Mouse (Mus musculus) midbrain, postnatal 0 days (tissue): ENCODE measurements around the gene Hipk2. TPM values are rescaled to one million over a fixed set of nuclear protein-coding genes. Genes with fewer than 3 reads are reported as not detected.
A peak's percentile ranks its signal among the peaks of the same experiment; 100 is the strongest.

ENCODE experiments used
- ATAC-seq: fragments of 200-750 bp; cut with Nextera tagmentation; 2 replicates; pipeline ENCODE4 v1.8.0; 2017; ENCODE audit warnings: moderate number of reproducible peaks, mild to moderate bottlenecking, moderate TSS enrichment, moderate library complexity; ENCODE audit not compliant: low FRiP score
- DNase-seq: peaks from one replicate; pipeline ENCODE4 v3.0.0-alpha.2; 2015; ENCODE audit warnings: low spot score
- H3K27ac ChIP-seq: fragments of 300-500 bp; sonication (generic); 2 replicates; pipeline ENCODE4 v1.5.1; 2014; ENCODE audit warnings: low read depth, mild to moderate bottlenecking, low read length, mixed read lengths
- H3K27me3 ChIP-seq: fragments of 300-500 bp; sonication (generic); 2 replicates; pipeline ENCODE4 v1.6.1; 2014; ENCODE audit warnings: low read length, control low read depth, mixed read lengths; ENCODE audit not compliant: insufficient read depth
- H3K36me3 ChIP-seq: fragments of 300-500 bp; sonication (generic); 2 replicates; pipeline ENCODE4 v1.6.1; 2014; ENCODE audit warnings: low read length, control low read depth, mixed read lengths; ENCODE audit not compliant: insufficient read depth
- H3K4me1 ChIP-seq: fragments of 300-500 bp; sonication (generic); 2 replicates; pipeline ENCODE4 v1.6.1; 2014; ENCODE audit warnings: mild to moderate bottlenecking, control low read depth, antibody characterized with exemption, low read length, mixed read lengths; ENCODE audit not compliant: insufficient read depth
- H3K4me2 ChIP-seq: fragments of 300-500 bp; sonication (generic); 2 replicates; pipeline ENCODE4 v1.6.1; 2014; ENCODE audit warnings: low read depth, mild to moderate bottlenecking, low read length, mixed read lengths; ENCODE audit not compliant: poor library complexity, severe bottlenecking
- H3K4me3 ChIP-seq: fragments of 300-500 bp; sonication (generic); 2 replicates; pipeline ENCODE4 v1.5.1; 2014; ENCODE audit warnings: low read depth, mild to moderate bottlenecking, low read length, moderate library complexity
- H3K9ac ChIP-seq: fragments of 300-500 bp; sonication (generic); replicated peaks from 2 replicates; pipeline ENCODE4 v1.6.1; 2014; ENCODE audit warnings: mild to moderate bottlenecking, low read length, moderate library complexity, mixed read lengths; ENCODE audit not compliant: poor library complexity, severe bottlenecking
- H3K9me3 ChIP-seq: fragments of 300-500 bp; sonication (generic); 2 replicates; pipeline ENCODE4 v1.6.1; 2016; ENCODE audit warnings: low read length, control low read depth
- CTCF ChIP-seq: IDR thresholded peaks from 2 replicates; pipeline ENCODE4 v1.5.1; 2016; ENCODE audit warnings: antibody characterized with exemption, mild to moderate bottlenecking
- WGBS: fragments of 180-500 bp; shearing (Covaris S2); extraction: QIAGEN DNeasy Blood & Tissue Kit; methylation state at CpG from one replicate; pipeline ENCODE4 v1.1.7; 2014; 5-methylcytosine and 5-hydroxymethylcytosine counted together
- polyA plus RNA-seq: library from polyadenylated mRNA; unstranded; fragments of >200 nt; fragmentation: Nextera tagmentation; extraction: Ambion mirVana; gene quantifications from 2 replicates; pipeline ENCODE4 v1.2.1, GENCODE M21; 2015
- total RNA-seq: library from RNA; depleted of rRNA; stranded (reverse); fragments of >200 nt; gene quantifications from 2 replicates; pipeline ENCODE4 v1.2.3, GENCODE M21; 2014

Hipk2 gene
- total and polyA plus RNA-seq, 2 experiments from 2014 or later: 24.3 to 71.0 TPM

- ATAC-seq (peak; percentile 79), DNase-seq (peak; percentile 64)
- no peaks in the 10 kb centered on the region for H3K36me3 ChIP-seq
These were observed 501 bp downstream of the Hipk2 start, which contains the start of gene Tbxas1 for GRCm38 (mm10) chr6:38875258-38876070. TSS of gene Tbxas1 (plus strand) at chr6:38875404.

DNA sequence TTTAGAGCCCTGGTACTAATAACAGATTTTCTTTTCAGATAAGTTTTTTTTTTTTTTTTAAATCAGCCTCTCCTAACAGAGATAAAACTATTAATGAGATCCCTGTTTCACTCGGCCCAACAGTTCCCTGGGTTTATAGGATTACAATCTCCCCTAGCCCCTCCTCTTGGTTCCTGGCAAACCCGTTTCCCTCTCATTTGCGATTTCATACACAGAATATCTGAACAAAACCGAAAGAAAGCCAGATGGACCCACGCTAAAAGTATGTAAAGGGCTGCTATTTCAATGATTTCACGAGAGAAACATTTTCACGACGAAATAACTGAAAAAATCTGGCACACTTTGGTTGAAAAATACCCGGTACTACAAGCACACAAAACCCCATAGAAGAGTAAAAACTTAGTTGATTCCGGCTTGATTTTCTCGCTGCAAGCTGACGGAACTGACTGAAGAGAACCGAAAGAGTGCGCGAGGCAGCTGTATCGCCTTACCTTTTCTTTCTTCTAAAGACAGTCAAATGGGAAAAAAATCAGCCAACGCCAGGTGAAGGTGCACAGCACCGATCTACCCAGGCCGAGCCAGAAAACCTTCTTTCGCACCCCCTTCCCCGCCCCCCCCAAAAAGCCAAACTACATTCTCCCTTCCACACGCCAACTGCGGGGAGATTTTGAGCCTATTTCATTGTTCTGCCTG lies 1.3 kb downstream of the Hipk2 start:
- peak; percentile 49 for DNase-seq
- no peak for ATAC-seq
- 2% methylated on average over 23 of the region's 23 CpGs for WGBS
- Histone ChIP-seq H3K27me3 (no peaks in the 10 kb centered on the region), H3K36me3 (no peaks in the 10 kb centered on the region), H3K4me1 (peaks cover 10% of the 10 kb centered on the region), H3K4me3 (peak overlapping the region; percentile 99), H3K9me3 (no peaks in the 10 kb centered on the region), H3K9ac (peak overlapping the region; percentile 99), H3K4me2 (peak overlapping the region; percentile 68), H3K27ac (peak overlapping the region; percentile 95)
- TF ChIP-seq CTCF: no peak

More at GRCm38 (mm10) chr6:38875258-38876070, 501 bp downstream of the Hipk2 start, which contains the start of gene Tbxas1:
- H3K9ac ChIP-seq: peak within 1 kb of the TSS; percentile 99
- no peak for TF ChIP-seq CTCF
- H3K4me3 ChIP-seq: peak within 1 kb of the TSS; percentile 99
- H3K27ac ChIP-seq: peak within 1 kb of the TSS; percentile 95
- H3K4me2 ChIP-seq: peak within 1 kb of the TSS; percentile 68
- under 1% methylated on average over 51 of the region's 77 CpGs for WGBS
- no peaks in the 10 kb centered on the region for H3K9me3 ChIP-seq
- no peaks in the 10 kb centered on the region for H3K27me3 ChIP-seq
- H3K4me1 ChIP-seq: peaks cover 7% of the 10 kb centered on the region; the same call in 1 of the 2 replicates

GRCm38 (mm10) chr6:38874035-38874434 lies 1.9 kb downstream of the Hipk2 start:
- Histone ChIP-seq H3K27ac (no peak overlapping the region), H3K9ac (0 out of 2 replicates have a peak overlapping the region, but pooled peaks have one; percentile 99), H3K4me3 (peak overlapping the region; percentile 99), H3K27me3 (no peaks in the 10 kb centered on the region), H3K4me2 (peak overlapping the region; percentile 68), H3K4me1 (peaks cover 10% of the 10 kb centered on the region), H3K36me3 (no peaks in the 10 kb centered on the region), H3K9me3 (no peaks in the 10 kb centered on the region)
- DNase-seq (peak; percentile 82), ATAC-seq (peak; percentile 27; the same call in 1 of the 2 replicates)
- WGBS: 4% methylated on average over 8 of the region's 8 CpGs
- peak; percentile 83 for TF ChIP-seq CTCF

DNA sequence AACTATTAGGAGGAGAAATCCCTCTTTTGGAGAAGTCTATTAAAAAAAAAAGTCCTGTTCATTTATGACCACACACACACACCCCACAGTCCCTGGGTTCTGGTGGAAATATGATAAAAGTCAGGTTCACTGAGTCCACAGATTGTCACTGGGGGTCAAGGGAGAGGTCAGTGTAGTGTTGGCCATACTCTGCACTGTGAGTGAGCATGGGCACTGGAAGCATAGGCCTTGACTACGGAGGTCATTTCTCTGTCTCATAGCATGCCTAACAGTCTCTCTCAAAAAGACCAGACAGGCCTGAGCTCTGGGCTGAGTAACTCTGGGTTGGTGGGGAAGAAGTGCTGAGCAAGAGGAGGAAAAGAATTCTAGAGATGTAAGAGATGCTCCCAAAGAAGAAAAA lies 2.6 kb downstream of the Hipk2 start:
- ATAC-seq (no peak), DNase-seq (no peak)
- Histone ChIP-seq H3K4me1 (peaks cover 10% of the 10 kb centered on the region), H3K27ac (no peak overlapping the region), H3K4me2 (peak overlapping the region; percentile 68), H3K27me3 (no peaks in the 10 kb centered on the region), H3K9me3 (no peaks in the 10 kb centered on the region), H3K36me3 (no peaks in the 10 kb centered on the region), H3K4me3 (no peak overlapping the region; the same call in 1 of the 2 replicates), H3K9ac (no peak overlapping the region)
- WGBS: 53% methylated on average over 1 of the region's 1 CpGs
- TF ChIP-seq CTCF: no peak

- no peaks in the 10 kb centered on the region for H3K36me3 ChIP-seq
- H3K9ac ChIP-seq: no peak overlapping the region; the same call in 1 of the 2 replicates
- DNase-seq: no peak
- ATAC-seq: no peak
- 24% methylated on average over 7 of the region's 7 CpGs for WGBS
- TF ChIP-seq CTCF: no peak
- H3K4me1 ChIP-seq: peaks cover 10% of the 10 kb centered on the region
- no peak overlapping the region for H3K4me3 ChIP-seq
- H3K4me2 ChIP-seq: peak overlapping the region; percentile 3; the same call in 1 of the 2 replicates
- H3K9me3 ChIP-seq: no peaks in the 10 kb centered on the region
- no peak overlapping the region for H3K27ac ChIP-seq
- H3K27me3 ChIP-seq: no peaks in the 10 kb centered on the region
These were observed 4.9 kb downstream of the Hipk2 start for GRCm38 (mm10) chr6:38871051-38871450.

DNA sequence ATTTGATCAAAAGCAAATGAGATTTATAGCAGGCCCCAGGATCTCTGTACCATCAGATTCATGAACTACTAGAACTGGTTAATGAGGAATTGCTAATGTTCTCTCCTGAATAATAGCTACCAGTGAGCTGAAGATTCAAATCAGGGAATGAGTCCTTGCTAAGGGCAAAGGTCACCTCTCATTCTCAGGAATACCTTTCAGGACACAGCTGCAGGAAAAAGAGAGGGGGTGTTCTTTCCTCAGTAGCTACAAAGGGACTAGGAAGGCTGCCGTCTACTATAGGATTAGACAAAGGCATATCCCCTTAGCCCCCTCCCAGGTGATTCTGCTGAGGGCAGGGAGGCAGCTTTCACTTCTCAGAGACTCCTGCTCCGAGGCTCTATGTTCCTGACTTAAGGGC lies 5.9 kb downstream of the Hipk2 start:
- Histone ChIP-seq H3K36me3 (no peaks in the 10 kb centered on the region), H3K4me2 (no peak overlapping the region), H3K4me3 (no peak overlapping the region), H3K9me3 (no peaks in the 10 kb centered on the region), H3K27ac (no peak overlapping the region), H3K27me3 (no peaks in the 10 kb centered on the region), H3K4me1 (peaks cover 10% of the 10 kb centered on the region), H3K9ac (no peak overlapping the region)
- no peak for TF ChIP-seq CTCF
- DNase-seq (no peak), ATAC-seq (no peak)
- 14% methylated on average over 2 of the region's 2 CpGs for WGBS
